Mouse (Mus musculus) retina, postnatal 7 days (tissue): ENCODE results near the gene Ndc1.

Source experiments
- DNase-seq: peaks from one replicate; pipeline ENCODE4 v3.0.0-alpha.2; 2012; ENCODE audit warnings: low read depth, low spot score

The Ndc1 gene

GRCm38 (mm10) chr4:107442288-107442687 lies 74.7 kb downstream of the Ndc1 start:
- DNase-seq: no peak

DNA sequence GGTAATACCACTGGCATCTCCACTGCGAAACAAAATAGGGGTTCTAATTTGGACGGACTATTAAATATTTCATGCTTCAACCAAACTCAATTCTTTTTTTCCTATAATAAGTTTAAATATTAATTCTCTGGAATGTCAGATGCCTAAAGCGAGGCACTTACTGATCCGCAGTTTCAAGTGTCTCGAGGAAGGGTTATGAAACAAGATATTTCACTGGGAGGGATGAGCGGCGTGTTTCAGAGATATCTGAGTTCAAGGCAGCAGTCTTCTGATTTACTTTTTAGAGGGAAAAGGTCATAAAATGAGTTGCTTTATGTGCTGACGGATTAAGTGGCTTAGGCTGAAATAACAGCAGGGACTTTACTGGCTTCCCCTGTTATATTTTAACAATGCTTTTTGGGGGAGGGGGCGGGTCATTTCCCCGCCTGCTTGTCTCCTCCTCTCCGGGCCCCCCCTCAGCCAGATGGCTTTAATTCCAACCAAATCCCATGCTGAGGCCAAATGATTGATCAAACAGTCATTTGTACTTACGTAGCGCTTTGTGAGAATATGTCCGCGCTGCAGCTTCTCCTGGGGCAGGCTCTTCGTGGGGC lies 75.4 kb downstream of the Ndc1 start:
- no peak for DNase-seq

DNA sequence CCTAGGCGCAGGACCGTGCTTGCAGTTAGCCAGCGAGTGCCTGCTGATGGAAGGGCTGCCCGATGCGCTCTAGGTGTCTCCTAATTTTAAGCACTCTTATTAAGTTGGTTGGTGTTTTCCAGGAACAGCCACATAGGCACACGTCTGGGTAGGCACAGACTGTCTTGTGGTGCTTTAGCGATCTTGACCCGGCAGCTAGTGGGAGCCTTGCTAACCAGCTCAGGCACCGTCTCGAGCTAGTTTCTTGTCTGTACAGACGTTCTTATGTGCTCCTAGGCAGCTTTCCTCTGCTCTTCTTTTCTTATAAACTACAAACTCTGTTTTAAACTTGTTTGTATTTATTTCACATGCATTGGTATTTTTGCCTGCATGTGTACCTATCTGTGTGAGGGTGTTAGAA lies 76.0 kb downstream of the Ndc1 start:
- DNase-seq: no peak

DNA sequence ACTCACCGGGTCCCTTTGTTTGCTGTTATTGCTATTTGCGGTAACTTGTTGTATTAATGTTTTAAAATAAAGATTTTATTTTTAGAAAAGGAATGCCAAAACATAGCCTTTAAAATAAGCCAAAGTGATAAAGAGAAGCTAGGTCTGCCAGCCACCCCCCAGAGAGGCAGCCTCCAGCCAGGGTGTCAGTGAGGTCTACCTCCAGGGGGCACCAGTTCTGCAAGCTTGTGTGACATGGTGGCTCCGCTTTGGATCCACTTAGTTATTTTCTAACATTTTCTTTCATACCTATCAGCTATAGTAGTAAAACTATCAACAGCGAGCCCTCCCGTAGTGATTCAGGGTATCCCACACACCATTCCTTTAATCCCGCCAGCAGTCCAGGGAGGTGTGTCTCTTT lies 80.9 kb downstream of the Ndc1 start:
- no peak for DNase-seq

- no peak for DNase-seq
Measured at GRCm38 (mm10) chr4:107449519-107449918, 81.9 kb downstream of the Ndc1 start.

- no peak for DNase-seq
Measured at GRCm38 (mm10) chr4:107452266-107453015, 84.9 kb downstream of the Ndc1 start.

DNA sequence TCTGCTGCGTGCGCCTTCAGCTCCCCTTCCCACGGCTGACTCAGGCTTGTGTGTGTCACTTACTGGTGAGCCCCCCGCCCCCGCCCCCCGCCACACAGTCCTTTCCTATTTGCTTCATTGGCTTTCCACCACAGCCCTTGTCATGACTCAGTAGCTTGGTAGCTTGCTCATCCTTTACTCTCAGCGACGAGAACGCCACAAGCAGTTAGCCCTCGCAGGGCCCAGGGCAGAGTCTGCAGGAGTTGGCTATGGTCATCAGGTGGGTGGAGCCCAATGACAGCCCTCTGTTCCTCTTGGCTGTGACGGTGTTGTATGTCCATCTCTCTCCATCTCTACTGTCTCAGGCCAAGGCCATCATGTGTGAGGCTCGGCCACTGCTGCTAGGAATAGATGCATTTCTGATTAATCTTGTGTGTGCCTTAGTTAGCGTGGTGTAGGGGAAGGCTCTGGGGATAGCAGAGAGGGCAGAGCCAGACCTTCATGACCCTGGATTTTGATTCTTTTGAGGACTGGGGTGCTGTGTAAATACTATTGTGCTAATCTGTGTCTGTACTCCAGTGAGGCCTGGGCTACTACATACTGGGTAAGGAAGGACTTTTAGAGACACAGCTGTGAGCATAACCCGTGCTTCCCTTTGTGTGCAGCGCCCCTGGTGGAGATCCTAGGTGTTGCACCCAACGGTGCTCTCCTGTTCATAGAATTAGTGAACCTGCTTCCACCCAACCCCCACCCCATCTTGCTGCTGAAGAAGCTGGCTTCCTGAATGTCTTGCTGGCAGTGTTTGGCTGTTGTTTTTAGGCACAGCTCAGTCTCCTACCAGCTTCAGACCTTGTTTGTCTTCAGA lies 85.8 kb downstream of the Ndc1 start:
- DNase-seq: peak; percentile 82

DNA sequence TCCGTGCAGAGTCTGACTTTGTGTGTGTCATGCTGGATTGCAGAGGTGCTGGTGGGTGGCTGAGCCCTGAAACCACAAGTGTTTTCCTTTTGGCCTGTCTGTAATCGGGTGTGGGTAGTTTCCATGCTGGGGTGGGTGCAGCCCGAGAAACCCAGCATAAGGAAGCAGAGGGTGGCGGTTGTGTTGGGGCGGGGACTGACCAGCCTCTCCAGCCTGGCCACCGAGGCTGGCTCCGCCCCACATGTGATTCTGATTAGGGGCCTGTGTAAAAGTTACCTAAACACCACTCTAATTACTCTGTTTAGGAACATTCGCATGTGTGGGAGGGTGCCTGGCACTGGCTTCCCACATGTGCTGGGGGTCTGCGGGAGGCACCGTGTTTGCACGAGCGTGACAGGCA lies 90.0 kb downstream of the Ndc1 start:
- no peak for DNase-seq

- DNase-seq: no peak
Measured at GRCm38 (mm10) chr4:107458907-107459306, 91.3 kb downstream of the Ndc1 start.

DNA sequence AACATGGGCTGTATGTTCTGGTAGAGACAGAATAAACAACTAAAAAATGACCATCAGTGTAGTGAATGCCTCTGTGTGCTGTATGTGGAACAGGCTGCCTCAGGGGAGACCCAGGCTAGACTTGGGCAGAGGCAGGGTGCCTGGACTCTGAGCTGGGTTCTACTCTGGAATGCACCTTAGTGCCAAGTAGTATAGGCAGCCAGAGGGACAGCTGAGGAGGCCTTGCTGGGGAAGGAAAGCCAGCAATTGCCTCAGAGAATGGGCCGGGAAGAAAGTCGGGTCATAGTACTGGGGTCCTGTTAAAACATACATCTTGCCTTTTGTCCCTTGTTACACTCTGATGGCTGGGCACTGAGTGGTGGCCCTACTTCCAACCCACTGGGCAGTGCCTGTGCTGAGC lies 91.9 kb downstream of the Ndc1 start:
- no peak for DNase-seq

DNA sequence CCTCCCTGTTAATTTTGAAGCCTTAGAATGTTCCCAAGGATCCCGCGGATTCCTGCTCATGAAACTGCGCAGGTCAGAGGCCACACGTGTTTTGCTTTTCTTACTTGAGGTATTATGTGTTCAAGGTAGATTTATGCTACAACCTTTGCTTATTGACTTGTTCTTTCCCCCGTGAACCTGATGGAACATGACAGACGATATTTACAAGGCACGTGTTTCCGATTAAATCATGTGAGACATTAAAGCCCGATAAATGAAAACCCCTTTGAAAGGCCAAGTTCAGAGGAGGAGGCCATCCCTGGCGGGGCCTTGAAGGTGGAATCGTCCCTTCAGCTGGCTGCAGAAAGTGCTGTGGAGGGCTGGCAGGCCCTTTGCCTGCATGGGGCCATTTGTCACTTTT lies 92.9 kb downstream of the Ndc1 start:
- no peak for DNase-seq
